Mouse (Mus musculus): ENCODE measurements at regions not wholly inside any gene's neighbourhood (a gene's known extent, or its start where the extent isn't known, plus 50 kb on each side); places are given as distances from the start of the nearest gene placed in this dataset.

DNA sequence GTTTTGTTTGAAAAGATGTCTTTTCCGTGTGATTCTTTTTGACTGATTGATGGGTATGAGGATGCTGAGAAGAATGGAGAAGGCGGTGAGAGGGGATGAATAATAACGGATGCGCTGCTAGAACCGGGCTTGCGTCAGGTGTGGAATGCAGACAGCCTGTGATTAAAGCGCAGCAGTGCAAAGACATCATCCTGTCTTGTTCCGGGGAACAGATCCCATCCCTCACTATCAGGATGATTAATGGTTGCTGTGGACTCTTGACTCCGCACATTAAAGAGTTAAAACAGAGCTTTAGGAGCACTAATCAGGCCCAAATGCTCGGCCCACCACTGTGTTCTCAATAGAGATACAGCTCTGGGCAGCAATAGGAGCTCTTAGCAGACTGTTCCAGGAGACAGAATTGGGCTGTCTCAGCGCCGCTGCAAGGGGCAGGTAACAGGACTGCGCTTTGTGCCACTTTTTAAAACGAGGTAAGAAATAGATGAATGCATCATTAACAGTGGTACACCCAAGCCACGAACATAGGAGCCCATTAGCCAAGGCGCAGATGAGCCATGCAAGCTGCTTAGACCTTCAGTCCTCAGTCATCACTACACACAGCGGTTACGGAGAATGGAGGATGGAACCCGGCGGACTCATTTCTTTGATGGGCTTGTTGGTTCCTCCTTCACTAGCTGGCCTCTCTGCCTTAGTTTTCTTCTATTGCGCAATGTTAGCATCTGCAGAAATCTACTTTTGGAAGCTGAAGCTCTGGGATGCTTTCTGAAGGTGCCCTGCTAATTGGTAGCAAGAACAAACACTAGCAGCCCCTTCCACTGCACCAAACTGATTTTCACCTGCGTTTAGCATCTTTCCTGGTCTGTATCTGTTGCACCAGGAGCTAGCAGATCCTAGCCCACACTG is 121.6 kb downstream of the Nhlrc3 start:
- TF ChIP-seq CTCF (IDR thresholded peaks at IDR 0.05; ENCODE audit: low read depth, low read length) (no peak), POLR2A (IDR thresholded peaks at IDR 0.05; ENCODE audit: extremely low read depth, insufficient read depth, low read length) (no peak)
